Mouse (Mus musculus): ENCODE measurements around the gene Cgn. TPM values are rescaled to one million over a fixed set of nuclear protein-coding genes. Genes with fewer than 3 reads are reported as not detected.

The Cgn gene
- polyA plus RNA-seq, 1 experiment from 2014 or later: 31.9 TPM

DNA sequence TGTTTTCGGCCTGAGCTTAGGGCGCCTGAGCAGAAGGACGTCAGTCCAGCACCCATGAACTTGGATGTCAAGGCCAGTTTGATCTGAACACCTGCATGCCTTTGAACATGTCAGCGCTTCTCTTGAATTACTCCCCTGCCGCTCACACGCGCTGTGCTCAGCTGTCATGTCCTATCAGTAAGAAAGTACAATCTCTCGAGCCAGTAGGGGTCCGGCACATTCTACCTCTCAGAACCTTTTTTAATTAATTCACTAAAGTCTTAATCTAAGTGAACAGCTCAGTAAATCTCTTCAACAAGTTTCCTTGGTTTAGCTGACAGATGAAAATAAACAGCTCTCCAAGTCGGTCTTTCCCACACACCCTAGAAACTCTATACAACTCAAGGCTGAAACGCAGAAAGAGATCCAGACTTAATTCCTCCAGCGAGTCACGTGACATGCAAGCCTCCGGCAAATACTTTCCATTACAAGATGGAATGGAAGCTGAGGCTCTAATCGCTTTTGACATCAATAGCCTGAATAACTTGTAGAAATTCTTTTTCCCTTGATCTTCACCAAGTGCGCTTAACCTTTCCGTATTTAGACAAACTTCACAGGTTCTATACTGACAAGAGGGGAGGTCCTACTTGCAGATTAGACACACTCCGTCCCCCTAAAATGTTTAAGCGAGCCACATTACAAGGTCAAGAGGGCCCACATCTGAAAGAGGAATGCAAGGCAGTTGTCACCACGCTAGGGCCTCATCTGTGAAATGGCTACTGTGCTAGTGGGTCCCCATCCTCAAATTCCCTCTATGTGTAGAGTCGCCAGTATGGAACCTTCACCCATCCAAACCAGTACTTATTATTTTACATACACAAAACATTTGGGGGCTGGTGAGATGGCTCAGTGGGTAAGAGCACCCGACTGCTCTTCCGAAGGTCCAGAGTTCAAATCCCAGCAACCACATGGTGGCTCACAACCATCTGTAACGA lies 33.4 kb upstream of the Cgn start:
- Histone ChIP-seq H3K9ac (replicated peaks; ENCODE audit: low read depth, low read length) (no peak overlapping the region), H3K4me3 (ENCODE audit: low read depth, low read length) (no peak overlapping the region), H3K36me3 (ENCODE audit: control insufficient read depth, insufficient read depth, low read length) (no peaks in the 10 kb centered on the region), H3K27ac (ENCODE audit: low read length) (no peak overlapping the region), H3K27me3 (ENCODE audit: control insufficient read depth, insufficient read depth, low read length) (no peaks in the 10 kb centered on the region), H3K4me2 (replicated peaks; ENCODE audit: low read depth, low read length) (no peak overlapping the region), H3K9me3 (ENCODE audit: control insufficient read depth, low read depth, low read length) (no peaks in the 10 kb centered on the region), H3K4me1 (ENCODE audit: control insufficient read depth, insufficient read depth, low read length) (peaks cover 3% of the 10 kb centered on the region; the same call in 1 of the 2 replicates)
- ATAC-seq (ENCODE audit: insufficient number of reproducible peaks, insufficient read depth, low FRiP score, low read depth): no peak
- 55% methylated on average over 24 of the region's 24 CpGs for WGBS

DNA sequence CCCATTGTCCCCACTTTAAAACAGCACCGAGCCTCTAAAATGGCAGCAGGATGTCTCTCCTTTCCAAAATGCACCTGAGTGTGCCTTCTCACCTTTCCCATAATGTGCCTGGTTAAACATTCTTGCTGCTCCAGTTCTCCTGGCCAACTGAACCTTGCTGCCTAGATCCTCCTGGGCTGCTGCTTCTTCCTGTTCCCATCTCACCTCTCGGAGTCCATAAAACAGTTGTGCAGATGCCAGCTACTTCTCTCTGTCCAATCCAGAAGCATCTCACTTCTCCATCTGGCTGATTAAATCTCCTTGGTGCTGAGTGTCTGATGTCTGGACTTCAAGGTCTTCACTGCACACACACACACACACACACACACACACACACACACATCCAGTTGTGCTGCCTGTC lies 31.4 kb upstream of the Cgn start:
- Histone ChIP-seq H3K4me1 (ENCODE audit: control insufficient read depth, insufficient read depth, low read length) (peaks cover 3% of the 10 kb centered on the region; the same call in 1 of the 2 replicates), H3K4me3 (ENCODE audit: low read depth, low read length) (no peak overlapping the region), H3K36me3 (ENCODE audit: control insufficient read depth, insufficient read depth, low read length) (no peaks in the 10 kb centered on the region), H3K9ac (replicated peaks; ENCODE audit: low read depth, low read length) (no peak overlapping the region), H3K27ac (ENCODE audit: low read length) (no peak overlapping the region), H3K4me2 (replicated peaks; ENCODE audit: low read depth, low read length) (no peak overlapping the region), H3K27me3 (ENCODE audit: control insufficient read depth, insufficient read depth, low read length) (no peaks in the 10 kb centered on the region), H3K9me3 (ENCODE audit: control insufficient read depth, low read depth, low read length) (no peaks in the 10 kb centered on the region)
- no peak for ATAC-seq (ENCODE audit: insufficient number of reproducible peaks, insufficient read depth, low FRiP score, low read depth)
- 82% methylated on average over 2 of the region's 2 CpGs for WGBS

DNA sequence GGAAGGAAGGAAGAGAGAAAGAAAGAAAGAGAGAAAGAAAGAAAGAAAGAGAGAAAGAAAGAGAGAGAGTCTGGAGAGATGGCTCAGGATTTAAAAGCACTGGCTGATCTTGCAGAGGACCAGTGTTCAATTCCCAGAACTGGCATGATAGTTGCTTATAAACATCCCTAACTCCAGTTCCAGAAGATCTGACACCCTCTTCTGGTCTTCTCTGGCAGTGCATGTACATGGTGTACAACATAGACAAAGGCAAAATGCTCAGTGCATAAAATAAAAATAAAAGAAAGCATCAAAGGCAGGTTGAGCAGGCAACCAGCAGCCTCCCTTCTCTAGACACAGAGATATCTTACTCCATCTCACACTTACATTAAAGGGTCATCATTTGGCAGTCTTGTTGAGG lies 29.3 kb upstream of the Cgn start:
- Histone ChIP-seq H3K4me3 (ENCODE audit: low read depth, low read length) (no peak overlapping the region), H3K4me1 (ENCODE audit: control insufficient read depth, insufficient read depth, low read length) (peaks cover 3% of the 10 kb centered on the region; the same call in 1 of the 2 replicates), H3K27me3 (ENCODE audit: control insufficient read depth, insufficient read depth, low read length) (no peaks in the 10 kb centered on the region), H3K9ac (replicated peaks; ENCODE audit: low read depth, low read length) (no peak overlapping the region), H3K9me3 (ENCODE audit: control insufficient read depth, low read depth, low read length) (no peaks in the 10 kb centered on the region), H3K4me2 (replicated peaks; ENCODE audit: low read depth, low read length) (no peak overlapping the region), H3K27ac (ENCODE audit: low read length) (no peak overlapping the region), H3K36me3 (ENCODE audit: control insufficient read depth, insufficient read depth, low read length) (no peaks in the 10 kb centered on the region)
- no peak for ATAC-seq (ENCODE audit: insufficient number of reproducible peaks, insufficient read depth, low FRiP score, low read depth)

DNA sequence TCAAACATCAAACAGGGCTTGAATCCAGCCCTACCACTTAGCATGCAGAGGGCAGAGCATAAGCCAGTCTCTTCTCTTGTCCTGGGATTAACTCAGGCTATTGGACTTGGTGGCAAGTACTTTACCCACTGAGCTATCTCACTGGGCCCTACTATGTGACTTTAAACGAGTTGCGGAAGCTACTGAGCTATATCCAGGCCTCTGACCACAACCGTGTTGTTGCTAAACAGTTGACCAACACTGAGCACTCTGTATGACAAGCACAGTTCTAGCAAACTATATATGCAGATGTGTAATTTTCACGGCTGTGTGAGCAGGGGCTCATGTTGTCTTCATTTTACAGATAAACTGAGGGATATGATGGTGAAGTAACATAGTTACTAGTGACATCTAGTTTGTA lies 28.4 kb upstream of the Cgn start:
- Histone ChIP-seq H3K4me2 (replicated peaks; ENCODE audit: low read depth, low read length) (no peak overlapping the region), H3K27me3 (ENCODE audit: control insufficient read depth, insufficient read depth, low read length) (no peaks in the 10 kb centered on the region), H3K9ac (replicated peaks; ENCODE audit: low read depth, low read length) (no peak overlapping the region), H3K27ac (ENCODE audit: low read length) (no peak overlapping the region), H3K4me1 (ENCODE audit: control insufficient read depth, insufficient read depth, low read length) (no peaks in the 10 kb centered on the region; the same call in 1 of the 2 replicates), H3K9me3 (ENCODE audit: control insufficient read depth, low read depth, low read length) (no peaks in the 10 kb centered on the region), H3K36me3 (ENCODE audit: control insufficient read depth, insufficient read depth, low read length) (no peaks in the 10 kb centered on the region), H3K4me3 (ENCODE audit: low read depth, low read length) (no peak overlapping the region)
- 87% methylated on average over 4 of the region's 4 CpGs for WGBS
- ATAC-seq (ENCODE audit: insufficient number of reproducible peaks, insufficient read depth, low FRiP score, low read depth): no peak

DNA sequence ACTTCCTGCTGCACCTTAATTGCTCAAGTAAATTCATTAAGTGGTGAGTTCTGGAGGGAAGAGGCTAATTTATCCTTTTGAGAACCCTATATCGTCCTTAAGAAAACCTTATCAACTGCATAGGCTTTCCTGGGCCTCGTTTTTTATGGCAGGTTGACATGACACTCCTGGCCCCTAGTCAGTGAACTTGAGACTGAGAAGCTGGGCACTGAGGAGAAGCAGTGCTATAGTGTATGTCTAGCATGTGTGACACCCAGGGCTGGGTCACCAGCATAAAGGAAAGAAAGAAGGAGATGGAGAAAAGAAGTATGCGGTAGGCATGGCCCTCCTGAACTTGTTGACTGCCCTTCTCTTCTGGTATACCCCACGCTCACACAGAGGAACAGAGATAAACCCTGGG lies 27.8 kb upstream of the Cgn start:
- Histone ChIP-seq H3K9me3 (ENCODE audit: control insufficient read depth, low read depth, low read length) (no peaks in the 10 kb centered on the region), H3K36me3 (ENCODE audit: control insufficient read depth, insufficient read depth, low read length) (no peaks in the 10 kb centered on the region), H3K4me3 (ENCODE audit: low read depth, low read length) (no peak overlapping the region), H3K4me1 (ENCODE audit: control insufficient read depth, insufficient read depth, low read length) (no peaks in the 10 kb centered on the region), H3K27me3 (ENCODE audit: control insufficient read depth, insufficient read depth, low read length) (no peaks in the 10 kb centered on the region), H3K9ac (replicated peaks; ENCODE audit: low read depth, low read length) (no peak overlapping the region), H3K27ac (ENCODE audit: low read length) (no peak overlapping the region), H3K4me2 (replicated peaks; ENCODE audit: low read depth, low read length) (no peak overlapping the region)
- ATAC-seq (ENCODE audit: insufficient number of reproducible peaks, insufficient read depth, low FRiP score, low read depth): no peak
- 69% methylated on average over 4 of the region's 4 CpGs for WGBS

DNA sequence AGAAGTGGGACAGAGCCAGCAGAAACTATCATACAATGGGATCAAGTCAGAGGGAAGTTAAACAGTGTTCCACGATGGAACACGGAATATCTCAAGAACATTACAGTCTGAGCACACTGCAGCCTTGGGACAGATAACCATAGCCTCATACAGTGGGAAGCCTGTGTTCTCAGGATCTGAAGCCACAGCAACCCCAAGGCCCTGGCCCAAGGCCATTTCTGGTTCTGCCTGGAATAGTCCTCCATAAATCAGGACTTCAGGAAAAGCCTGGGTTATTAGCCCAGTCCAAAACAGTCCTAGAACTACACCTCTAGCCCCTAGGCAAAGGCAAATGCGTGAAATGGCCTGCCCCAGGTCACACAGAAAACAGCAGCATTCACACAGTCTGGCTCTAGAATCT lies 27.4 kb upstream of the Cgn start:
- no peak for ATAC-seq (ENCODE audit: insufficient number of reproducible peaks, insufficient read depth, low FRiP score, low read depth)
- Histone ChIP-seq H3K4me3 (ENCODE audit: low read depth, low read length) (no peak overlapping the region), H3K27ac (ENCODE audit: low read length) (no peak overlapping the region), H3K9ac (replicated peaks; ENCODE audit: low read depth, low read length) (no peak overlapping the region), H3K4me2 (replicated peaks; ENCODE audit: low read depth, low read length) (no peak overlapping the region), H3K36me3 (ENCODE audit: control insufficient read depth, insufficient read depth, low read length) (no peaks in the 10 kb centered on the region), H3K4me1 (ENCODE audit: control insufficient read depth, insufficient read depth, low read length) (no peaks in the 10 kb centered on the region), H3K9me3 (ENCODE audit: control insufficient read depth, low read depth, low read length) (no peaks in the 10 kb centered on the region), H3K27me3 (ENCODE audit: control insufficient read depth, insufficient read depth, low read length) (no peaks in the 10 kb centered on the region)
- WGBS: 82% methylated on average over 3 of the region's 3 CpGs

DNA sequence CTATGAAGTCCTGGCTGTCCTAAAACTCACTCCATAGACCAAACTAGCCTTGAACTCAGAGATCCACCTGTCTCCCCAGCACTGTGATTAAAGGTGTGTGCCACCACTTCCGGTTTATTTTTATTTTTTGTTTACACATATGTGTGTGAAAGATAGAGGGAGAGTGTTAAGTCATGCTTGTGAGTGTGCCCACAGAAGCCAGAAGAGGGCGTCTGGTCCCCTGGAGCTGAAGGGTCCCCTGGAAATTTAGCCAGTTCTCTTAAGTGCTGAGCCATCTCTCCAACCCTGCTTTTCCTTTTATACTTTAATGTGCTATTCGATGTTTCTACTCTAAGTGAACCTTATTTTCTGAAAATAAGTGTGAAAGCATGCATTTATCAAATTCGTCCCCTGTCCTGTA lies 25.3 kb upstream of the Cgn start:
- Histone ChIP-seq H3K4me1 (ENCODE audit: control insufficient read depth, insufficient read depth, low read length) (no peaks in the 10 kb centered on the region), H3K9ac (replicated peaks; ENCODE audit: low read depth, low read length) (no peak overlapping the region), H3K9me3 (ENCODE audit: control insufficient read depth, low read depth, low read length) (no peaks in the 10 kb centered on the region), H3K36me3 (ENCODE audit: control insufficient read depth, insufficient read depth, low read length) (no peaks in the 10 kb centered on the region), H3K4me3 (ENCODE audit: low read depth, low read length) (no peak overlapping the region), H3K4me2 (replicated peaks; ENCODE audit: low read depth, low read length) (0 out of 2 replicates have a peak overlapping the region, but pooled peaks have one; percentile 13), H3K27me3 (ENCODE audit: control insufficient read depth, insufficient read depth, low read length) (no peaks in the 10 kb centered on the region), H3K27ac (ENCODE audit: low read length) (no peak overlapping the region)
- ATAC-seq (ENCODE audit: insufficient number of reproducible peaks, insufficient read depth, low FRiP score, low read depth): no peak
- 17% methylated on average over 4 of the region's 4 CpGs for WGBS

DNA sequence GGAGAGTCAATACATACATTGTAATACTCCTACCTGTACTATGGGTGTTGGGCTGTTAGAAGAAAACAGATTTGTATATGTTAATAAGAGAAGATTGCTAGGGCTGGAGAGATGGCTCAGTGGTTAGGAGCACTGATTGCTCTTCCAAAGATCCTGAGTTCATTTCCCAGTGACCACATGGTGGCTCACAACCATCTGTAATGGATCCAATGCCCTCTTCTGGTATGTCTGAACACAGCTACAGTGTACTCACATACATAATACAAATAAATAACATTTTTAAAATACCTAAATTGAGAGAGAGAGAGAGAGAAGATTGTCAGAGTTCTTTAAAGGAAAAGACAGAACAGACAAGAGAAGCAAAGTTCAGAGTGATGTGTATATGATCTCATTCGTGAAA lies 22.0 kb upstream of the Cgn start:
- no peak overlapping the region for H3K27ac ChIP-seq (ENCODE audit: low read length)
- no peaks in the 10 kb centered on the region for H3K36me3 ChIP-seq (ENCODE audit: control insufficient read depth, insufficient read depth, low read length)
- no peak overlapping the region for H3K4me3 ChIP-seq (ENCODE audit: low read depth, low read length)
- no peak overlapping the region for H3K9ac ChIP-seq (replicated peaks; ENCODE audit: low read depth, low read length)
- no peaks in the 10 kb centered on the region for H3K4me1 ChIP-seq (ENCODE audit: control insufficient read depth, insufficient read depth, low read length)
- WGBS: 80% methylated on average over 1 of the region's 1 CpGs
- H3K27me3 ChIP-seq (ENCODE audit: control insufficient read depth, insufficient read depth, low read length): no peaks in the 10 kb centered on the region
- no peaks in the 10 kb centered on the region for H3K9me3 ChIP-seq (ENCODE audit: control insufficient read depth, low read depth, low read length)
- no peak for ATAC-seq (ENCODE audit: insufficient number of reproducible peaks, insufficient read depth, low FRiP score, low read depth)
- no peak overlapping the region for H3K4me2 ChIP-seq (replicated peaks; ENCODE audit: low read depth, low read length)
